Mouse (Mus musculus) heart, adult 8-10 months (tissue): ENCODE results near the gene Gnptg. TPM values are rescaled to one million over a fixed set of nuclear protein-coding genes. Genes with fewer than 3 reads are reported as not detected.
A peak's percentile ranks its signal among the peaks of the same experiment; 100 is the strongest.

Experiments used
- DNase-seq: peaks from one replicate; pipeline ENCODE4 v3.0.0; 2022; ENCODE audit warnings: low spot score
- total RNA-seq, 4 experiments: library from RNA; stranded (reverse); gene quantifications; 2 replicates each; pipeline ENCODE4 v1.2.4; 2022

Gnptg gene
- 10 to 100 TPM; 11.6 to 17.1 (median 14.5) TPM for total RNA-seq

DNA sequence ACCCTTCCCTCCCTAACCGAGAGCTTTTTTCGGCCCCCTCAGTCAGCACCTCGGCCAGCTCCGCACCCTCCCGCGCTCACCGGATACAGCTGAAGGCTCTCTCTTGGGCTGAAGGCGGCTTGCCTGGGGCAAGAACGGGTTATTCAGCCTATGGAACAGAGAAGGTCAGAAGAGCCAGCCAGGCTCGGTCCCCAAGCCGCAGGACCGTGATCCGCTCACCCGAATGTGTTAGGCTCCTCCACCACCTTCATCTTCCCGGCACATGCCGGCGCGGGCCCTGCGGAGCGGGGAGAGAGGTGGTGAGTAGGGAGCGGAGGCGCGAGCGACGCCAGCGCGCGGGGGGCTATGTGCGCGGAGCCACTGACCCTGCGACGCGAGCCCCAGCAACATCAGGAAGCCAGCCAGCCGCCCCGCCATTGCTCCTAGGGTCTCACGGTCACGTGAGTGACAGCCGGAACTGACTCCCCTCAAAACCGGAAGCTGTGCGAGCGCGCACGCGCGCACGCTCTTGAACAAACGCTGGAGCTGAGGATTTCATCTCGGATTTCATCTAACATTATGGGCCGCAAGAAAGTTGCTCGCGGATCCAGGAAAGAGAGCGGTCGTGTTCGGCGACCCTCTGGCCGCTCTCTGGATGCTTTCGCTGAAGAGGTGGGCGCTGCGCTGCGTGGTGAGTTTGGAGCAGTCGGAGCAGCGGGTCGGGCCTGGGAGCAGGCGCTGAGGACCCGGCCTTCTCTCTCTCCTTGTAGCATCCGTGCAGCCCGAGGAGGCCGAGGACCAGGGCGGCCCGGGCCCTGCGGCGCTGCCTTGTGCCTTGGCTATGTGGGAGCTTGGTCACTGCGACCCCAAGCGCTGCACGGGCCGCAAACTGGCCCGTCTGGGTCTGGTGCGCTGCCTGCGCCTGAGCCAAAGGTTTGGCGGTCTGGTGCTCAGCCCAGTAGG lies at the start of gene Gnptg, which contains the start of gene Tsr3:
Gene Gnptg, minus strand, starts transcription at position 430 of the 942 bp plus-strand sequence.
Gene Tsr3, plus strand, starts transcription at position 476 of the 942 bp plus-strand sequence.
- DNase-seq = peak; percentile 83

DNA sequence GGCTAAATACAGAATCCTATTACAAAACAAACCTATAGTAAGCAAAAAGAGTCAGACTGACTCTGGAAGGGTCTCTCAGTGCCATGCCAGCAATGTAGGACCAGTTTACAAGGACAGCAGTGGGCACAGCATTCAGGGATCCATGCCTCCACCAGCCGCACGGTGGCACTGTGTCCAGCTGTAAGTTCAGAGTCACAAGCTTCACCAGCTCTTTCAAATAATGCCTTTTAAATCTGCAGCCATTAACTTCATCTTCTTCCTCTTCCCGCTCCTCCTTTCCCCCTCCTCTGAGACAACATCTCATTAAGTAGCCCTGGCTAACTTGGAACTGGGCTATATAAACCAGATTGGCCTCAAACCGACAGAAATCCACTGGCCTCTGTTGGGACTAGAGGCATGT lies 48.9 kb upstream of the Gnptg start:
- no peak for DNase-seq

DNA sequence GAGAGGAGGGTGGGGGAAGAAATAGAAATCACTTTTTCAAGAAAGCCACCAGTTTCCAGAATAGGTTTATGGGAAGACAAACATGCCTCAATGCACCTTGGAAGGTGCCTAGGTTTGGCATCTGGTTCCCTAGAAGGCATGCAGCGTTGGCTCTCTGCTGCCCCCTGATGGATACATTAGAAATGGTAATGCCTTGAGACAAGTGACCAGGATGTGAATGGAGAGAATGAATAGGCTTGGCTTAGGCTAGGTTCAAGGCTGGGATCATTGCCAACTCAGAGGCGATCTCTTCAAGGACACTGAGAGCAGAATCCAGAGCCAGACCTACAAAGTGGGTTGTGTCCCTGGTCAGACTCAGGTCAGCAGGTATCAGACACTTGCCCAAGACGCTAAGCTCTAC lies 45.1 kb upstream of the Gnptg start:
- peak; percentile 67 for DNase-seq

DNA sequence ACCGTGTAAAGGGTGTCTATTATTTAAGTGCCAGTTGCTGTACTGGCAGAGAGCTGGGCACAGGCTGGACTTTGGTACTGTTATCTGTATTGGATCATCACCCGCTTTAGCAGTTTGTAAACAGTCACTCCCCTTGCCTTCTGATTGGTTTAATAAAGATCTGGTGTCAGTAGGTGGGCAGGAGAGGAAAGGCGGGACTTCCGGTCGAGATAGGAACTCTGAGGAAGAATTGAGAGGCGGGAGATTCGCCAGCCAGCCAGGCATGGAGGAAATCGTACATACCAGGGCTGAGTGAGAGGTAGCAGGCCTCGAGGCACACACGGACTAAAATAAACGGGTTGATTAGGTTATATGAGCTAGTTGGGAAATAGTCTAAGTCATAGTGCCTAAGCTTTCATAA lies 42.2 kb upstream of the Gnptg start:
- peak; percentile 51 for DNase-seq

DNA sequence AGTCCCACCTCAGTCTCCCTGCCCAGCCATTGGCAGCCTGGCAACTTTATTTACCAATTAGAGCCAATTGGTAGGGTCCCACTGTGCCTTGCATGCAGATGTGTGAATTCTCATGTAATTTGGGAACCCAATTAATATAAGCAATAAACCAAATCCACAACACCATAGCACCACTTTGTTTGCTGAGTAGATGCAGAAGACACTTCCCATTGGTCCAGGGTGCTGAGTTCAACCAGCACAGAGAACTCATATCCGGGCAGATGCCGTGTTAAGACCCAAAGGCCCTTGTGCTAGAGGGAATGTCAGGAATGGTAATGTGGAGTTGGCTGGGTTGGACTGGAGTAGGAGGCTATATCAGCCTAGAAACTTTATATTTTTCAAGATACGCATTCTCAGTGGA lies 35.9 kb upstream of the Gnptg start:
- DNase-seq = no peak

DNA sequence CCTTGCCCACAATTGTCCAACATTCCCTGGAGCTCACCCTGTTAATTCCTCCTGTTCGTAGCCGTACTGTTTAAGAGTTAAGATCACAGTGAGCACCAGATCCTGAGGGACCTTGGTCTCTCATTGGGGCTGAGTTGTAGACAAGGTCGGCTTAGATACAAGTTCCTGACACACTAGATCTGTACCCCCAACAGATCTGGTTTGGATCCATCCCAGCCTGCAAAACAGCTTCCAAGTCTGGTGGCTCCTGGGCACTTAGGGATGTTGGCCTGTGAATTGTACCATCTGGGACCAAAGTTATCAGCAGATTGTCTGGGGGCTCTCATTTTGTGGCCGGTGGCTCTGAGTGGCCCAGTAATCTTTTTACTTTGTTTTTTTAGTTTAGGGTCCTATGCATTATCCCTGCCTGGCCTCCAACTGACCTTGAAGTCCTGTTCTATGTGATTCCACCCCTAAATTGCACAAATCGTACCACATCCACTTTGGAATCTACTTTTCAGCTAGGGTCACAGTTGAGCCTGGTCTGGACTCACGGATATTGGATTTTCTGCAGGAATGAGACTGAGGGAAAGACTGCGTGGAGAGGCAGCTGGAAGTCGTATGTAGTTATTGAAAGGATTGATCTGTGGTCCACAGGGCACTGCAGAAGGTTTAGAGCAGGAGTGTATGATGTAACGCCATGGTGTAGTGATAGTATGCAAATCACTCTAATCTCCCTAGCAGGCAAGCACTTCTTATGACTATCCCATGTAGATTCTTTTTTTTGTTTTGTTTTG lies 34.8 kb upstream of the Gnptg start, which contains the start of gene Ube2i:
Gene Ube2i, minus strand, starts transcription at position 52 of the 776 bp plus-strand sequence.
- DNase-seq = no peak

DNA sequence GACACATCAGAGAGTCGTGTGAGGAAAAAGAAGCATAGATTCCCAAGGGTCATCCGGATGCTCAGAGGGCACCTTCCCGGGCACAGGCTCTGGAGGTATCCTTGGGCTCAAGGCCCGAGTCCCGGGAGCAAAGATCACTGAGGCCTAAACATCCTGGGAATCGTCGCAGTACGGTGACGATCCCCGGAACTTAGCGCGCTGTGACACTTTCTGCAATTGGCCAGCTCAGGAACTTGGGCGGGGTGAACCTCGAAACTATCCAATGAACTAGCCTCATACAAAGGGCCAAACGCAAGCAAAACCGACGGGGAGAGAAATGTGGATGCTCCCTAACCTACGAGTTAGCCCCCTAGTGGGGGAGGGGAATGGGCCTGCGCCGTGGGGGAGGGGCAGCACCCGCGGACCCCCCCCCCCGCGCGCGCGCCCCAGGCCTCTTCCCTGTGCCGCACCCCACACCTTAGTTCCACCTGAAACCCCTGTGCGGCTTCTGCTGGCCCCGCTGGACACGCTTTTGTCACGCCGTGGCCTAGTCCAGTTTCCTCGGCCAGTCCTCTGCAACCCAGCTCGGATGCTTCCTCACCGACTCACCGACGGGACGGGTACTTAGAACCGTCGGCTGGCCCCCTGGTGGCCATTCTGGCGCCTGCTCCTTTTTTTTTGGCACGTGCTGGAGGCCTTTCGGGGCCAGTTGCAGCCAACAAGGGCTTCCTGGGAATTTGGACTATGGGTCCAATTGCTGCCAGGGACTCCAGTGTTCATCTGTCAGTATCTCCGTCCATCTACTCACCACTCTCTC lies 34.0 kb upstream of the Gnptg start:
- peak; percentile 99 for DNase-seq

DNA sequence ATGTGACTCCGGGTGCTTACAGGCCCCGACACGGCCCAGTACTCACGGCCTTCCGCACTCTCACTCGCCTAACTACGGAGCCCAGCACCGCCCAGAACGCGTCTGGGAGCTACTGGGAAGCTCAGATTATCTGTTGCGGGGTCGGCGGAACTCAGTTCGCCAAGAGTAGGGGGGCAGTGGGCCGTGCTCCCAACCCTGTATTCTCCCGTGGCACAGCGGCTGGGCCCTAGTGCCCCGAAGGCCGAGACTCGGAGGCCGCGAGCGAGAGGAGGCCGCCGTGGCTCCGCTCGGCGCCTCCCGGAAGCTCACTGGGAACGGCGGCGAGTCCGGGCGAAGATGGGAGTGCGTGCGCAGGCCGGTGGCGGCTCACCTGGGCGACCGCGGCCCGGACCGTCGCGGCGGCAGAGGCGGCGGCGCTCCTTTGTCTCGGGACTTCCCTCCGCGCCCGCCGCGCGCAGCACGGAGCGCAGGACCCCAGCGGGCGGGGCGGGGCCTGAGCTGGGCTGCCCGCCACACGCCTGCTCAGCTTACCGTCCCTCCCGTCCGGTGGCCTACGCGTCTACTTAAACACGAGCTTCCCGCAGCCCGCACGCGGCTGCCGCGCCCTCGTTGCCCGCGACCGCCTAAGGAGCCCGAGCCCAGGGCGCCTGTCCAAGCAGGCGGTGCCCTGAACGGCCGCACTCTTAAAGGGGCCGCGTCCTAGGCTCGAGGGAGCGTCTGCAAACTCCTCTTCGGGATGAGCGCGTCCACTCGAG lies 33.2 kb upstream of the Gnptg start:
- peak; percentile 20 for DNase-seq

DNA sequence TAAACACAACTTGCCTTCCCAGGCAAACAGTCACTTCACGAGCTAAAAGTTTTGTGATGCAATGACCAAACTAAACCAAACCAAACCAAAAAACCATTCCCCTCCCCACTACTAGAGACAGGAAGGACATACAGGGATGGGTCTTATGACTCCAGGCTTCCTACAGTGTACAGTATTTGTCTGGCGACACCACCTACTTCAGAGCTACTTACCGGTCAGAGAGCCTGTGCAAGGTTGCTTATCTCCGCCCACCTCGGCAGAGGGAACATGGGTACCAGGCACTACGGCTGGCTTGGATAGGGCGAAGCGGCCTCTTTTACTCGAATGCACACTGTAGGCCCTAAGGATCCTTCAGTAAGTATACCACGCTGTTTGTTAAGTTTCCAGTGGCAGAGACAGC lies 32.4 kb upstream of the Gnptg start:
- DNase-seq = no peak

DNA sequence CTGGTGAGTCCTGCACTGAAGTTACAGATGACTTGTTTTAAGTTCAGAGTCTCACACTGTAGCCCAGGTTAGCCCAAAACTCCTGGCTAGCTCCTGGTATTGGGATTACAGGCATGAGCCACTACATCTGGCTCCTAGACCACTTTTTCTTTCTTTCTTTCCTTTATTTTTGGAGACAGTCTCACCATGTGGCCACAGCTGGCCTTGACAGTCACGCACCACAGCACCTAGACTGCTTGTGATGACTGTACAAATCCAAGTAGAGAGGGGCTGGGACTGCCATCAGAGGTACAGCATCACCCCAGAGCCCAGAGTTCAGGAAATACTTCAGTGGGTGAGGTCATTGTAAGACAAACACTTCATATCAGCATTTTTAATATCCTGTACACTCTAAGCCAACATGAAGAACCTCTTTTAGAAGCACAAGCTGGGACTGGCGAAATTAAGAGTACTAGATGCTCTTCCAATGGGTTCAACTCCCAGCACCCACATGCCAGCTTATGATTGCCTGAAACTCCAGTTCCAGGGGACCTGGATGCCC lies 30.9 kb upstream of the Gnptg start:
- no peak for DNase-seq

DNA sequence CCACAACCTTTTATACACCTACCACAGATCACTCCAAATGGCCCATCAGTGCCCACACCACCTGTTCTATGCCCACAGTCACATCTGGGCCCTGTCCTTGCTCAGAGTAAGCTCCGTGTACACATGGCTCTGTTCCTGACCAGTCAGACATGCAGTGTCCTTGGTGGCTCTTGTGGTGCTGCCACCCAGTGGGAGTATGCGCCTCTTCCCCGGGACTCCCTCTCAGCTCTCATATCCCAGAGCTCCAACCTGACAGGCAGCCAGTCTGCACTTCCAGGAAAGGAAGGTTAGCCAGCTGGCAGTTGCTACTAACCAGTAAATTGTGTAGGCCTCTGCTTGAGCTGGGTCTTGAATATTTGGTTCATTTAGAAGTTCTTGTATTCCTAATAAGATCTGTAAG lies 24.5 kb upstream of the Gnptg start:
- peak; percentile 51 for DNase-seq

DNA sequence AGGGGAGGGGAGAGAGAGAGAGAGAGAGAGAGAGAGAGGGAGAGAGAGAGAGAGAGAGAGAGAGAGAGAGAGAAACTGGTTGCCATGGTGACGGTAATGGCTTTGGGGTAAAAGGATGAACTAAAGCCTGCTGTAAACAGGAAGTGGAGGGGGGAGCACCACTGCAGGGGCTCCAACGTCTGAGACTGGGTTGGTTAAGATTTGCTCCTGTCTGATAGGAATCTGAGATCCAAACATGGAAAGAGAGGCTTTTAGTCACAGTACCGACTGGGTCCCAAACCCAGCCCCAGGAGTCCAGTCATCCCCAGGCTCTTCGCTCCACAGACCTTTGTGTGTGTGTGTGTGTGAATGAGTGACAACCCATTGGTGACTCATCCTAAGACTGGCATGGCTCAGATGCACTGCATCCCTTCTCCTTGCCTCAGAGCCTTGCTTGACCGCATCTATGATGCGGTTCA lies 17.9 kb upstream of the Gnptg start:
- DNase-seq = no peak

DNA sequence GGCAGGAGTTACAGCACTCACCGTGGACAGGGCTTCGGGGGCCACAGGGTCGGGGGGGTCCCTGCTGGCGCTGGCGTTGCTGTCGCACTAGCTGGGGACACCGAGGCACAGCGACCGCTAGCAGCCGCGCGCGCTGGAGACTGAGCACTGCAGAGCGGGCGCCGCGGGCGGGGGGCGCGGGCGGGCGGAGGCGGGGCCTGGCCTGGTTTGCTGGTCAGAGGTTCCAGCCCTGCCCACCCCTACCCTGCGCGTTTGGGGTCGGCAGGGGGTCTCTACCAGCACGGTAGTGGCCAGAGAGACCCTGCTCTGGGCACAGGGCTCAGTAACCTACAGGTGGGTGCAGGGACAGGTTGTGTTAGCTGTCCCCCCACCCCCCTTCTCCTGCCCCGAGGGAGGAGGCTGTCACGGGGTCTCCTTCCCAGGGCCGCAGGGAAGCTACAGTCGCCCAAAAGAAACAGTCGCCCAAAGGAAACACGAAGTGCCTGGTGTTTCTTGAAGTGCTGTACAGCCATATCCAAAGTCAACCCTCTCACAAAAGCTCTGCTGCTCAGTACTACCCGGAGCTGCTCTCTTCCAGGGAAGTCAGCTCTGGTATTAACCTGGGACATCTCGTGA lies 16.3 kb upstream of the Gnptg start, which contains the start of gene Baiap3:
Gene Baiap3, minus strand, starts transcription at position 225 of the 615 bp plus-strand sequence.
- no peak for DNase-seq

DNA sequence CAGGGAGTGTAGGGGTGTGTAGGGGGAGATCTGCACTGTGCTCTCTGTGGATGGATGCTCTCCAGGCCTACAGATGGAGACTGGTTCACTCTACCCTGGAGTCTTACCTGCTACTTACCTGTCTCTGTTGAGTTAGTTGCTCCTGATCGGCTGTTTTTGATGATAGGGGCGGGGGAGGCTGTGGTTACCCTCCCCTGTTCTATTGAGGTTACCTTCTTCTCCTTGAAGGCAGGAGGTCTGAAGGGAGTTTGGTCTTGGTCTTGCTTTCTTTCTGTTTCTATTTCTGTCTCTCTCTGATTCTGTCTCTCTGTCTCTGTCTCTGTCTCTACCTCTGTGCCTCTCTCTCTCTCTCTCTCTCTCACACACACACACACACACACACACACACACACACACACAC lies 15.2 kb upstream of the Gnptg start:
- DNase-seq = no peak

DNA sequence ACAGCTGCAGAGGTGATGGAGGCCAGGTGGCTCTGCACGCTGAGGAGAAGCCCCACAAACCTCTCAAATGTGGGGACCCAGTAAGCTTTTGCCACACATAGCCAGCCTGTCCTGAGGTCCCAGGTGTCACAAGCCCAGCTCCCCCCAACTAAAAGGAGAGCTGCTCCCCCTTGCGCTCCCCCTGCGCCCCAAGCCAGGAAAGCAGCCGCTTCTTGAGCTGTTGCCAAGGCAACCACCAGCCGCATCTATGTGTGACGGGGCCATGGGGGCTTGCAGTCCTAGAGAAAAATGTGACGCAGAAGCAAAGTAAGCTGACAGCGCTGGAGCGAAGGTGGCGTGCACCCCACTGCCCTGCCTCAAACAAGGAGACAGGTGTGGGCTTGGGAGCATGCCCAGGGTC lies 13.8 kb upstream of the Gnptg start:
- DNase-seq = no peak

DNA sequence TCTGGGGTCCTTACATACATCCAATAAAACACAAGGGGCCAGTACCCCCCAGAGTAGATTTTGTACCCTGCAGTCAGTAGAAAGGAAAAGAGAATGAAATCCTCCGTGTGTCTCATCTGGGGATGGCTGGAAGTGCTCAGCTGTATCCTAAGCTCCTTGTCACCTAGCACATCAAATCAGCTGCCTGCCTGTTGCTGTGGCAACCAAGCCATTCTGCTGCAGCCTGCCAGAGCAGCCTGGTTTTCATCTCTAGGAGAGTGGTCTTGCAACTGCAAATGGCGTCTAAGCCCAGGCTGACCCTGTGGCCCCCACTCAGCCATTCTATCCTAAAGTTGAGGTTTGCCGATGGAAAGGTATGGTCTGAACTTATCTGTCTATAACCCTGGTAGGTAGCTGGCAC lies 12.7 kb upstream of the Gnptg start:
- no peak for DNase-seq

DNA sequence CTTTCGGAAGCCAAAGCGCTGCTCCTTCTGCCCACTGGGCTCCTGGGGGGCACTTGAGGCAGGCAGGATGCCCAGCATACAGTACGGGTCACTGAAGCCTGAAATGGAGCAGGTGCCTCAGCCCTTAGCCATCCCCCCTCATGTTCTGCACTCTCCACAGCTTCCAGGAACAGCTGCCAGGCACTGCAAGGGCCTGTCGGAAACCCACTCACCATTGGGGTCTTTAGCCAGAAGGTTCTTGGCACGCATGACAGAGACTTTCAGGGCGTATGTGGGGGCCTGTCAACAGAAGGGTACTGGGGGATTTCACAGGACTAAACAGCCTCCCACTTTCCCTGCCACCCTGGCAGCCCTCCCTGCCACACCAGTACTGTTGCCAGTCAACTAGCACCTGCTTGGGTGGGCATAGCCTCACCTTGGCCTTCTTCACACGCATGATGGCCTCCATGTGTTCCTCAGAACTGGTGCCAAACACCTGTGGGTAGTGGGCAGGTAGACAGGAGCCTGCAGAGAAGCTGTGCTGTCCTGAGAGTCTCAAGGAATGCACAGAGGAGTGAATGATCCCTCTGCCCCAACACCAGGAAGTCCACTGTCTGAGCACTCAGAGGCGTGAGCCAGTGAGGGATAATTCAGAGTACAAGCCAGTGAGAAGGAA lies 10.4 kb upstream of the Gnptg start:
- no peak for DNase-seq

DNA sequence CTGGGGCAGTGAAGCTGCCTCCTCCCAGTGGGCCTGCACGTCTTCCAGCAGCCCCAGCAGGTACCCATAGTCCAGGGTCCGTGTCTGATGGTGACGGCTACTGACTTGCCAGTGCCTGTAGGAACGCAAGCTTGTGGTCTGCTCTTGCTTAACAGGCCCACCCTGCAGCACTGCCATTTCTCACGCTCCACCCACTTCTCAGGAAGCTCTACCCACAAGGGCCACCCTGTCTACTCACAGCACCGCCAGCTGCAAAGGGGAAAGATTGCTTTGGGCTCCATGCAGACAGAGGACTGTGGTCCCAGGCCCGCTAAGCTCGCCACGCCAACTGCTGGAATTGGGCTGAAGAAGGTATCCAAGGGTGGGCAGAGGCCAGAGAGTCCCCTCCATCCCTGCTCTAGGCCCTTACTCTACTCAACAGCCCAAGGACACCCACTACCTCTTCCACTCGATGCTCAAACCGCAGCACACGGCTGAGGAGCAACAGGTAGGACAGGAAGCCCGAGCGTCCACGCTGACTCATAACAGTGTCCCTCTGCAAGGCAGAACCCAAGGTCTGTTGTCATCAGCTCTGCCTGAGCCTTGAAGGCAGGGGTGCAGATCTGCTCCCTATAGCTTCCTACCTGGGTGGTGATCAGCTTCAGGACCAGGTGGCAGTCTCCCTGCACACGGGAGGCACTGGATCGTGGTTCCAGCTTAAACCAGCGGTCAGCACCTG lies 8.3 kb upstream of the Gnptg start:
- no peak for DNase-seq

DNA sequence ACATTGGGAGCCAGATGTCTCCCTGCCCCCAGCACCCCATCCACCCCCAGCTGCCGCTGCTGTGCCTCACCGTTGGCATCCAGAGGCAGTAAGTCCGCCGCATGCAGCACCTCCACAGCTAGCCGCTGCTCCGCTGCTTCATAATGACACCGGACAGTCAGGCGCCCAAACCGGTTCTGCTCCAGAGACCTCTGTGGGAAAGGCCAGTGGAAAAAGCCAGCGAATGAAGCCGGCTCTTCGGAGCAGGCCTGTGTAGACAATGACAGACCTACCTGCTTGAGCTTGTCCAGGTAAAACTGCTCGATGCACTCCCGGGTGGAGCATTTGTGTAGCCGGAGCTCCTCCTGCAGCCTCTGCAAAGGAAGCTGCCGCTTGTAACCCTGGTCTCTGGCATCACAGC lies 4.3 kb upstream of the Gnptg start:
- no peak for DNase-seq
